Mouse (Mus musculus) cerebellum, adult 18-20 months (tissue): ENCODE data around the gene Pgam1.
"Not testable (repeated sequence)": the region's sequence is repeated elsewhere in the genome, so short reads cannot be mapped to it uniquely, and the experiment has no call there.

Experiments
- DNase-seq, 2 experiments: peaks; one replicate each; pipeline ENCODE4 v3.0.0; 2021

The Pgam1 gene

DNA sequence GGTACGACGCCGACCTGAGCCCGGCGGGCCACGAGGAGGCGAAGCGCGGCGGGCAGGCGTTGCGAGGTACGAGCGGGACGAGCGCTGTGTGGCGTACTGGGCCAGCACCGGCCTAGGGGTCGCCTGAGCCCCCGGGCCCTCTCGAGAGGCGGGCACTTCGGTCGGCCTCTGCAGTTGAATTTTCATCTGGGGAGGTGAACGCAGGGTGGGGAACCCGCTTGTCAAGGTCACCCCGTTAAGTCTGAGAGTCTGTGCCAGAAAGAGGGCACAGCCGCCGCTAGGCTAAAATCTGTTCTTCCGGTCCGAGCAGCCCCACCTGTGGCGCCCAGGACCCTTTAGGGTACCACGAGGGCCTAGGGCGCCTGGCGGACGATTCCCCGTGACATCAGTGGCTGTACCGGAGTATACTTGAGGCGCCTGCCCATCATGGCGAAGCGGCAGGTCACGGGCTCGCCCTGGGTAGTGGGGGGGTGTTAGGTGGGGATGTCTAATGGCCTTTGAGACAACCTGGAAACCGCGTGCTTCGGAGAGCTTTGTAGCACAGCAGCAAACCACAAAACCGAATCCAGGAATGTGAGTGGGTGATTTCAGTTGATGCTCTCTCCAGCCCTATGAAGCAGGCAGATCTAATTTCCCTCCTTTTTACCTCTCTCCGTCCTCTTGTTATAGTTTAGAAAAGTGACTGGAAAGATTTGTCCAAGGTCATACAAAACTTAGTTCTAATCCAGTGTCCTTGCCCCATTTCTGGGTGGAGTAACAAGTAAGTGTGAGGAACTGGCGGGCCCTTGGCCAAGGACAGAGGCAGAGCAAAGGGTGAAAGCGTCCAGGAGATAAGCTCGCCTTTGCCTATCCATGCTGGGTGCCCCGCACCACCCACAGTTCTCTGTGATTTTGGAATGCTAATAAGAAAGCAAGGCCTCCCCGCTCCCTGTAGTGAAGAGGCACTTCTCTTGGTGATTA is 678 bp downstream of the Pgam1 start:
- peak; percentile 61 to 67 for DNase-seq

DNA sequence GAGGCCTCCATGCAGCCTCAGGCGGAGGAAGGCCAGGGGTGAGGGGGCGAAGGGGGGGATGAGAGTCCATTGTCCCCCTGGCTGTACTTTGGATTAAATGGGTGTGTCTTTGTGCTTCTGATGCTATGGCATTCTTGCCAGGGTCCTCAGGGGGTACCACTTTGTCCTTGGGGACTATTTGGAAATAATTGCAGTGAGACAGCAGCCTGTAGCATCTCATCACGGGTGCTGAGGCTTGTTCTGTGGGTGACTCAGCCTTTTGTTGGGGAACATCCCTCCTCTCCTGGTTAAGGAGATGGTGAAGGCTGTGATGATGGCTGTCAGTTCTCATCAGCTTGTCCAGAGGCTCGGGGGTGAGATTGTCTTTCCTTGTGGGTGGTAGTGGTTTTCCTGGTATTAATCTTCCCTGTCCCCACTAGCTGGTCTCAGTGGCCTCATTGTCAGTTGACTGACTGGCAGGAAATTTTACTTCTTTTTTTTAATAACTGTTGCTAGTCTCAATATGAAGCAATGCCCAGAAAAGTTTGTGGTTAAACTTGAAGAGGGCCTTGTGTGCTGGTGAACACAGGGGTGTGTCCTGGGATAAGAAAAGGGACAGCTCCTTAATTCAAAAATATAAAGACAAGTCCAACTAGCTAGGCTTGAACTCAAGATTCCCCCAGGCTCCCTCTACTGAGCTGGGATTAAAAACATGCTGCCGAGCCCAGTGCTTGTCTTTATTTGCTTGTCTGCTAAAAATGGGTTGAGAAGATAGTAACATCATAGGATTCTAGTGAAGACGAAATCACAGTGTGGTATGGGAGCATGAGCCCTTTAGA is 2.3 kb downstream of the Pgam1 start:
- DNase-seq: no peak

DNA sequence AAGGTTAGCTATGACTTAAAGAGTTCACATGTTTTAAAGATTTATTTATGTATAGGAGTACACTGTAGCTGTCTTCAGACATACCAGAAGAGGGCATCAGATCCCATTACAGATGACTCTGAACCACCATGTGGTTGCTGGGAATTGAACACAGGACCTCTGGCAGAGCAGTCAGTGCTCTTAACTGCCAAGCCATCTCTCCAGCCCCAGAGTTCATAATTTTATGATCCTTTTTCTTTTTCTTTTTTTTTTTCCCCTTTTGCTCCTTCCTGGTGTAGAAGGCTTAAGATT is 2.8 kb downstream of the Pgam1 start:
- DNase-seq: not testable (repeated sequence)

DNA sequence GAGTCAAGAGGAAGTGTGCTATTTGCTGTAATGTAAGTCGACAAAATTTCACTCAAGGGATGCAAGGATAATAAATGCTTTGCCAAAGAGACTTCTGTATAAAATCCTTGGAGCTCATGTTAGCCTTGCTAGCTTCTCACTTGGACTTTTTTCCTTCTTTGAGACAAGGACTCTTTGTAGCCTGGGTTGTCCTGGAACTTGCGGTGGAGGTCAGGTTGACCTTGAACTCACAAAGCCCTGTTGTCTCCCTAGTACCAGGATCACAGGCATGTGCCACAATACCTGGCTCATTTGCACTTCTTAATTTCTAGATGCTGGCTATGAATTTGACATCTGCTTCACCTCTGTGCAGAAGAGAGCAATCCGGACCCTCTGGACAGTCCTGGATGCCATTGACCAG is 3.6 kb downstream of the Pgam1 start:
- no peak for DNase-seq

DNA sequence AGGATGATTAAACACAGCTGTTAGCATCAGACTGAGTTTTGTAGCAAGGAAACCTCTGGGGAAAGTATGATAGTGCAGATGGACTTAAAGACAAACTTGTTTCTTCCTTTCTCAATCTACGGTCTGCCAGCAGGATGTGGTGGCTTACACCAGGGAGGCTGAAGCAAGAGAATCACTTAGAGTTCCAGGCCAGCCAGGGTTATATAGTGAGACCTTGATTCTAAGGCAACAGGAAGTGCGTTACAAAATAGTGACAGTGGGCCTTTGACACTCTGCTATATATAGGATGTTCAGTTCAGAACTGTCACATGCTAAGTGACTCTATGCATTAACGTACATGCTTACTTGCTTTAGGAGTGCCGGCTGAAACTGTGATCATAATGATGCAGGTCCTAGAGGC is 5.1 kb downstream of the Pgam1 start:
- no peak for DNase-seq

DNA sequence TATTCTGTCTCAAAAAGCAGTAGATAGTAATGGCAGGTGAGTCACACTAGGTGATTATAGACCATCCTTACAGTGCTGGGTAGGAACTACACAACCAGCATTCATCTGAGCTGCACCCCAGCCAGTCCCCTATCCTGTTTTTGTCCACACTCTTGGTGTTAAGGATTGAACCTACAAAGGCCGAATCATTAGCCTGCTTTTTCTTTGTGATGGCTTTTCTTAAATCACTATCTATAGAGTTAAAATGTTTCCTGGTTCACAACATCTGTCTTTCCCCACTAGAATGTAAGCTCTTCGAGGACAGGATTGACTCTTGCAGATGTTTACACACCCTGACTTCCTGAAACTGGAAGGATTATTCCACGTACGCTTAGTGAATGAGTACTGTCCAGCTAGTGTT is 7.7 kb downstream of the Pgam1 start:
- no peak for DNase-seq

DNA sequence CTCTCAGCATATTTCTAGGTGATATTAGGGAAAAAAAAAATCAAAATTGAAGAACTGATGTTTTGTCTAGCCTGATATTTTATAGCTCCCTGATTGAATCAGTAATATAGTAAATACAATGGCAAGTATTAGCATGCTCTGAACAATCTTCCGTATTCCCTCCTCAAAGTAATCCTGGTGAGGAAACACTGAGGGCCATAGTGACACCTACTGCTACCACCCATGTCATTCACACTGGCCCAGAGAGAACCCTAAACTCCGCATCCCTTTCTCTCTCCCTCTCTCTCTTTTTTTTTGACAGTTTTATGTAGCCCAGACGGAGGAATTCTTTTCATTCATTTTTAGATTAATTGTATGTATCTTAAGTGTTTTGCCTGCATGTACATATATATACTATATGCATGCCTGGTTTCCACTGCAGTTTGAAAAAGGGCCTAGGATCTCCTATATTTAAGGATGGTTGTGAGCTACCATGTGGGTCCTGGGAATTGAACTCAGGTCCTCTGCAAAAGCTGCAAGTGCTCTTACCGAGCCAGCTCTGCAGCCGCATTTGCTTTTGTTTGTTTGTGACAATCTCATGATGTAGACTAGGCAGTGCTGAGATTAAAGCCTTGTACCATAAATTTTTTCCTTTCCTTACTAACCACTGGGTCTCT is 8.8 kb downstream of the Pgam1 start:
- DNase-seq: no peak

DNA sequence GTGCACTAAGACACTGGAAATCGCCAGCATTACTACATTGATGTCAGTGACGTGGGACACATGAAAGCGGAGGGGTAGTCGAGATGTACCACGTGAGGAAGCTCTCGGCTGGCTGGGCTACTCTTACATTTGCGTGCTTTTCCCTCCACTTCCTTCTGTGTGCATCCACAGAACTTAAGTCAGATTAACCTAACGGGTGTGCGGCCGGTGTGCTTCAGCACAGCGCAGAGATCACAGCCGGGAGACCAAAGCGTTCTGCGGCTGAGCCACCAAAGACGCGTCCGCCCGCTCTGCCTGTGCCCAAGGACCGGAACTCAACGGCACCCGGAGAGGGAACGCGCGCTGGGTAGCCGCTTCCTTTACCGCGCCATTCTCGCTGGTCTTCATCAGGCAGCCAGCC is 21.0 kb downstream of the Pgam1 start:
- no peak for DNase-seq

DNA sequence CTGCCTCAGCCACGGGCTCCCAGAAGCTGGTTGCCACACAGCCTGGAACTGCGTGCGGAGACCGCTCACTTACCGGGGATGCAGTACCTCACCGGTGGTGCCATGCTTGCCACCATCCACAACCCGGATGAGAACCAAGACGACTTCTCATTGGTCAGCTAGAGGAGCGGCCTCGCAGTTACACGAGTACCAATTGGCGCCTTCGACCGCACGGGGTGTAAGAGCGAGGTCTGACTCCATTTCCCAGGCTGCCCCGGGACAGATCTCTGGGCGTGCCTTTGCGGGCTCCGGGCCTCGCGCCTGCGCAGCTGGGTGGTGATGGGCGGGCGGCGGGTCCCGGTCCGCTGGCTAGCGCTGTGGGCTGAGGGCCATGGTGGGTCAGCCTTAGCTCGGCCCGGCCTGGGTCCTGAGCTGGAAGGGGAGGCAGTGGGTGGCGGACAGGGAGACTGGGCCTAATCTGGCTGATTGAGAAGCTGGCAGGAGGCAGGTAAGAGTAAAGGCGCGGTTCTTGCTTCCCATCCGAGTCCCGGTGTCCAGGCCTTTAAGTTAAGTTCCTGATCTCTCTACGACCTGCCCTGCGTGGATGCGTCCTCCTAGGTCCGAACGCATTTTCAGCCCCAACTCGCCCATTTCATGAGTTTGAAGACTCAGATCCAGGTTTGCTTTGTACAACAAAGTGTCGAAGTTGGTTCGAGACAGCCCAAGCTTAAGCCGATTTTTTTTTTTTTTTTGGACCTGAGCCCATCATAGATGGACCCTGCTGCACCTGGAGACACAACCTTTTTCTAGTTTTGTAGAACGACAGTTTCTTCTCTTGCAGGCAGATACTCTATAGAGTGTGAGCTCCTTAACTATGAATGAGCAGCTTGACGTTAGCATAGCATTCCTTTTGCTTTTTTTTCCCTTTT is 21.7 kb downstream of the Pgam1 start, which contains the start of the genes Exosc1 and Zdhhc16:
Exosc1 (minus strand) TSS at position 245 of the 908 bp plus-strand sequence.
Zdhhc16 (plus strand) TSS at position 302 of the 908 bp plus-strand sequence.
- peak; percentile 98 to 99 for DNase-seq

DNA sequence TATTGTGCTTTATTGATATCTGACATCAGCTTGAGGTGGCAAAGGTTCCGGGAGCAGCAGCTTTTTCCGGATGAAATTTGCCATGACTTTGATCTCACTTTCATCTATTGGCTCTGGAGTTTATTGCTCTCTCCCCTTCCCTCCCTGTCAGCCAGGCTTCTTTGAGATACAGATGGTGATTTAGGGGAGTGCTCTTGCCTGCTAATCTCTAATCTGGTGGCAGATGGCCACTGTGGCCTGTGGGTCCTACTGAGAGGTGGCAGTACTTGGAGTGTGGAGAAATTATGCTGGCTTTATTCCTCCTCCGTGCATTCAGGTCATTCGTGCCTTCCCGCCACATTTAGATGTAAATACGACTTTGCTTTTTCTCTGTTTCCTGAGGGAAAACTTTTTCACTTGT is 22.4 kb downstream of the Pgam1 start:
- peak in 1 of 2 experiments; percentile 19 for DNase-seq

DNA sequence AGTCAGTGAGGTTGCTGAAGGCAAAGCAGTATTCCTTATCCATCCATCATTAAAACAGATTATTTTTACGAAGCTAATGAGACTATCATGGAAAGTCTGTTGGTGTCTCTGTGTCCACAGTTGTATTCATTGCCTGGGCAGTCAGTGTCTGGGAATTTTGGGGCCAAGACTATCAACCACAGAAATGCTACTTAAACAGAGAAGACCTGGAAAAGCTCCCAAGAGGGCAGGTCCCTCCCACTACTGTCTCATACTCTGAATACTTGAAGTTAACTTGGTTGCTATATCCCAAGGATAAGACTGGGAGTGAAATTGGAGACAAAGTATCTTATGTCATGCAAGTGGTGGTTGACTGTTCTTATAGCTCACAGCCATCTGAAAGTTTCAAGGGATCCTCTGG is 24.2 kb downstream of the Pgam1 start:
- DNase-seq: no peak

DNA sequence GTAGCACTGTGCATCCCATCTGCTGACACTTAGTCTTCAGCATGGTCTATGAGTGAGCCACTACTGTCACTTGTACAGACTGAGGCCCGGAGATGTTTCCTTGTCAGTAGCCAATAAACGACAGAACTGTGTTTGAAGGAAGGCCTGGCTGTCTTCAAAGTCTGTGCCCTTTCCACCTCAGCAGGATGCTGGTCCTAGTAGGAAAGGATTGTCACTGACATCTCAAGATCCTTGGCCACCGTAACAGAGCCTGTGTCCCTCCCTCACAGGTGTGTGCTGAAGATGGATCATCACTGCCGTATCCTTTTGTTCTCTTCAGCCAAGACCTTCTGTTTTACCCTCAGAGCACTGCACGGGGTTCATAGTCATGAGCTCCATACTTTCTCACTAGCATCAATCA is 26.8 kb downstream of the Pgam1 start:
- DNase-seq: no peak

DNA sequence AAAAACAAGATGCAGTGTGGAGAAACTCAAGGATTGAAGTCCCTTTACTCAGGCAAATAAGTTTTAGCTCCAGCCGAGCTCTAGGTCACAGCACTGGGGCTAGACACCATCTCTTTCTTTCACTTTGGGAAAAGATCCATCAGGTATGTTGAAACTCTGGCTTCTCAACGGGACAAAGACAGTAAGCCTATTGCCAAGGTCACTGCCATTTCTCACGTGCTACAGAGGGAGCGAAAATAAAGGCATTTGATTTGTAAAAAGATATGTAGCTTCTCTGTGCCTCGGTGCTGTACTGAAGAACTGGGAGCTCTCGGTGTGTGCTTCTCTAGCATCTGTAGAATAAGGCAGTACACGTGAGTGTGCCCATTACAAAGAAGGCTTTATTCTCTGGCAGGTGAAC is 32.1 kb downstream of the Pgam1 start:
- DNase-seq: no peak

DNA sequence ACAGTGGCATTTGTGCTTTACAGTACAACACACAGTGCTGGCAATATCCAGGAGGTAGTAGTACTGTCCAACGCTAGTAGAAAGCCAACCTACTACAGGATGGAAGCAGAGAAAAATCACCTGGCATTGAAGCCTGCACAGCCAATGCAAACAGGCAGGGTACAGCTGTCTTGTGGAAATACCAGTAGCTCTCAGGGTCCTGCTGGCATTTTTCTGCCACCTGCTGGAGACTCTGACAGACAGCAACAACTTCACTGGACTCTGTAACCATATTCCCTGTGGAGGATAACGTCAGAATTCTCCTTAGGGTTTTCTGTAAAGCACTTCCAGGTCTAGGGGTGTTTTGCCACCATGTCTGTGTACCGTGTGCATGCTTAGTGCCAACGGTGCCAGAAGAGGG is 40.6 kb downstream of the Pgam1 start:
- no peak for DNase-seq

DNA sequence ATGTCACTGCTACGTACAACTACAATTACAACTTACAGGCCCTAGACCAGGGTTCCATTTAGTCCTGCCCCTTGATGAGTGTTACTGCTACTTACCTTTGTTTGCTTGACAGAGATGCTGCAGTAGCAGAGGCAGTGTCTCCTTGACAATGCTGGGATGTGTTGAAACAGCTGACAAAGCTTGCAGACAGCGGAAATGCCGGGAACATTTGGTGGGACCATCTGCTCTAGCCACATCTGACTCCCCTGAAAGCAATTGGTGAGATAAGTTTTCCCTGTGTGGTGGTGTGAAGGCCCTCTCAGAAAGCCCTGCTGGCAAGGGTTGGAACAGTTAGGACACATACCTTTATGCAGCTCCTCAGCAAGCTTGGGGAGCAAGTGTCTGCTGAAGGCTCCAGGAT is 41.9 kb downstream of the Pgam1 start:
- DNase-seq: no peak
